Mouse (Mus musculus) forelimb bud, embryonic 11.5 days (tissue): ENCODE data around the gene Fbxw9.
A peak's percentile ranks its signal among the peaks of the same experiment; 100 is the strongest.

Experiments
- DNase-seq: peaks from one replicate; pipeline ENCODE4 v3.0.0-alpha.2; 2012; ENCODE audit warnings: low read depth, low spot score

Fbxw9 gene

GRCm38 (mm10) chr8:85059879-85060616 is at the start of gene Fbxw9:
Fbxw9 (plus strand) TSS chr8:85060055.
- DNase-seq = peak; percentile 94

GRCm38 (mm10) chr8:85011242-85011641 is 48.6 kb upstream of the Fbxw9 start:
- DNase-seq = no peak

GRCm38 (mm10) chr8:85013230-85013840 is 46.5 kb upstream of the Fbxw9 start:
- peak; percentile 73 for DNase-seq

DNA sequence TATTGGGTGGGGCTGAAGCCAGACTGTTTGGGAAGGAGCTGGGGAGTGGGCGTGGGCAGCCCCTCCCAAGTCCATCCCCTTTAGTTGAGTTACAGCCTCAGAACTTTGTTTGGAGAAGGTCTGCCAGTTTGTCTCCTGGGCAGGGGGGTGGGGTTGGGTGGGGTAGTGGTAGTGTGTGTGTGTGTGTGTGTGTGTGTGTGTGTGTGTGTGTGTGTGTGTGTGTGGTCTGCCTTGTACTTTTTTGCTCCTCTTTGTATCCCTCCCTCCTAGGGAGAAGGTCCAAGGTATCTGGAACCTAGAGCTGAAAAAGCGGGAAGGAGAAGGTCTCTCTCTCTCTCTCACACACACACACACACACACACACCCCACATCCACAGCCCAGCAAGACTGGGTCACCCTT is 45.4 kb upstream of the Fbxw9 start, which contains the start of gene Best2:
Gene Best2 (minus strand): TSS at position 101 of the 400 bp plus-strand sequence.
- DNase-seq = no peak

DNA sequence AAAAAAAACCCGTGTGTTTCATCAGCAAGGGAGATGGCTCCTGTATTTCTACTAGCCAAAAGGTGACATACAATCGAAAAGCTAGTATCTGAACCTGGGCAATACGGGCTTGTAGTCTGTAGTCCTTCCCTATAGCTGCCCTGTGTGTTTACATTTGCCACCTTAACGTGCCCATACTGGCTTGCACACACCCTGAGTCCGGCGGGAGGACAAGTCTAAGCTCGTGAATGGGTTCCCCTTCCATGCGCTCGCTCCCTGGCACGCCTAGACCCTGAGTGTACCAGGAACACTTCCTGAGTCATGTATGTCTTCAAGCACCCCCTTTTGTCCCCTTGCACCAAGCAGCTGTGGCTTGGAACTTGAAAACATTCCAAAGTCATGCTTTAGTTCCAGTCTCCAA is 43.1 kb upstream of the Fbxw9 start:
- DNase-seq = no peak

DNA sequence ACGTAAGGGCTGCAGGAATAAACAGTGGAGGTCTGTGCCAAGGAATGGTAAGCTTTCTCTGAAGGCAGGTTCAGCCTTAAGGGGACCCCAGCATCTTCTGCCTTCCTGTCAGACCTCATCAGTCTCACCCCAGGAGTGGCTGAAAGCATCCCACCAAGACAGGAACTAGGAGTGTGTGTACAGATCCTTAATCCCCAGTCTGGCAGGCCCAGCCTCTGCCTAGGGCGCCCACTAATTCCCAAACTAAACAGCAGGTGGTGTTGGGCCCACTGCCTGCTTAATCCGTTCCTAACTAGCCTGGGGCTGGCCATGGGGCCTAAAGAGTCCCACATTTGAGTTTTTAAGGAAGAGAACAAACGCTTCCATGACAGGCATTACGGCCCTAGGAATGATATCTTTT is 42.6 kb upstream of the Fbxw9 start:
- no peak for DNase-seq

DNA sequence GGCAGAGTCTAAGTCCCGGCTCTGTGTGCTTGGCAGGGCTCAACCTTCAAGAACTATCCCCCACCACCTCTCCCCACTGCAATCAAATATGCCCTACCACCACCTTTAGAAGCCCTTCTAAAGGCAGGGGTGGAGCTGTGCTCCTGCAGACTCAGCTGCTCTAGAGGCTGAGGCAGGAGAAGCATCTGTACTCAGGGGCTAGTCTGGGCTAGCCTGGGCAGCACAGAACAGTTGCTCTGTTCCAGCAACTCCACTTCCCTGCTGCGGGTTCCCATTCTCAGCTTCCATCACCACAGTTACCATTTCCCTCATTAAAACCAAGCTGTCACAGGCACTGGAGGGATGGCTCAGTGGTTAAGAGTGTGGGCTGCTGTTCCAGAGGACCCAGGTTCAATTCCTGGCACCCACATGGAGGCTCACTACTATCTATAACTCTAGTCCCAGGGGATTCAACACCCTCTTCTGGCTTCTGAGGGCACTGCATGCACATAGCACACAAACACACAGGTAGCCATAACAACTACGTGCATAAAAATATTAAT is 38.3 kb upstream of the Fbxw9 start:
- DNase-seq = no peak

DNA sequence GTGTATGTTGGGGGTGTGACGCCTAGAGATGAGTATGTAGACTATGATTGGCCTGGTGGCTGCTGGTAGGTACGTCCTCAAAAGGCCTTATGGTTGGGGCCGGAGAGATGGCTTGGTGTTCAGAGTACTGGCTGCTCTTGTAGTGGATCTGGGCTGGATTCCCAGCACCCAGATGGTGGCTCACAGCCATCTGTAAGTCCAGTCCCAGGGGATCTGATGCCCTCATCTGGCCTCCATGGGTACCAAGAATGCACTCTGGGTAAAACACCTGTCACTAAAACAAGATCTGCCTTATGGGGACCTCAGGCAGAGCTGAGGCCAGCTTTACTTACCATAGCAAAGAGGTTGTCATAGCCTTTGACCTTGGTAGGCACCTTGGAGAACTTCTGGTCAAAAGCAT is 36.0 kb upstream of the Fbxw9 start:
- DNase-seq = no peak

- peak; percentile 96 for DNase-seq
These were observed 34.5 kb upstream of the Fbxw9 start, which contains the start of gene Asna1 for GRCm38 (mm10) chr8:85025098-85025932. Asna1 (minus strand) TSS chr8:85025281.

DNA sequence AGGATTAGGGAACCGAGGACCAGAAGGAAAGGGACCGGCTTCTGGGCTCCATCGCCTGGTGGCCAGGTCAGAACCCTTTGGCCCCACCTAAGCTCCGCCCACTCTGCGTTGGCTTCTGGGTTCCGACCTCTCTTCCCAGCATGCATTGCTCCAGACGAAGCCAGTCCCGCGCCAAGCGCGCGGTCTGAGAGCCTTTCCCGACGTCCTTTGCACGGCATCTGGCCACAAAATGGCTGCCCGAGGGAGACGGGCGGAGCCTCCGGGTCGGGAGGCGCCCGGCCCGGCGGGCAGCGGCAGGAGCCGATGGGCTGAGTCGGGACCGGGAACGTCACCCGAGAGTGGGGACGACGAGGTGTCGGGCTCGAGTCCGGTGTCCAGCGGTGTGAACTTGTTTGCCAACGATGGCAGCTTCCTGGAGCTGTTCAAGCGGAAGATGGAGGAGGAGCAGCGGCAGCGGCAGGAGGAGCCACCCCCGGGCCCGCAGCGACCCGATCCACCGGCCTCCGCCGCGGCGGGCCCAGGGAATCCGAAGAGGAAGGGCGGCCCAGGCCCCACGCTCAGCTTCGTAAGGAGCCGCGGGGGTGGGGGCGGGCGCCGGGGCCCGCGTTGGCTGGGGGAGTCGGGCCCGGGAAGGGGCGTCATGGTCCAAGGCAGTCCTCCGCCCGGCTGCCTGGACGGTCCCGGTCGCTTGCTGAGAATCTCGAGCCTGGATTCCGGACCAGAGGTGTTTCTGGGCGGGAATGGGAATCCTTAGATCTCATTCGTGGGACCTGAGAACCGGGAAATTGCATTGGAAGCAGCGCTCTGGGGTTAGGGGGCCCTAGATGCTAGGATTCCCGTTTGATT is 33.0 kb upstream of the Fbxw9 start, which contains the start of gene Trir:
Gene Trir (plus strand): TSS at position 154 of the 846 bp plus-strand sequence.
- DNase-seq = peak; percentile 97

- DNase-seq = peak; percentile 20
These were observed 32.4 kb upstream of the Fbxw9 start for GRCm38 (mm10) chr8:85027516-85027855.

DNA sequence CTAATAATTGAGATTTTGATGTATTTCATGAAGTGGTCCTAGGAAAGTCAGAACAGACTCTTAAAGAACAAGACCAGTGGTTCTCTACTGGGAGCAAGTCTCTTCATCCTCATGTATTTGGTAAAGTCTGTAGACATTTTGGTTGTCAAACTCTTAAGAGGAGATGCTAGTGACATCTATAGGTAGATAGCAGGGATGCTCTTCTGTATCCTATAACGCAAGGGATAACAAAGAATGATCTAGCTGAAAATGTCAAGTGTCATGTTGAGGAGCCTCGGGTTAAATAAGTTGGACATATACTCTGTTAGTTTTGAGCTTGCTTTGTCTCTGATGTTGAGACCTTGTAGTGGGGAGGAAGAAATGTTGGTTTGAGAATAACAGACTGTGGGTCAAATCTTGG is 31.9 kb upstream of the Fbxw9 start:
- DNase-seq = no peak

GRCm38 (mm10) chr8:85029271-85029670 is 30.6 kb upstream of the Fbxw9 start:
- no peak for DNase-seq

- DNase-seq = no peak
These were observed 27.1 kb upstream of the Fbxw9 start for GRCm38 (mm10) chr8:85032622-85033311.

DNA sequence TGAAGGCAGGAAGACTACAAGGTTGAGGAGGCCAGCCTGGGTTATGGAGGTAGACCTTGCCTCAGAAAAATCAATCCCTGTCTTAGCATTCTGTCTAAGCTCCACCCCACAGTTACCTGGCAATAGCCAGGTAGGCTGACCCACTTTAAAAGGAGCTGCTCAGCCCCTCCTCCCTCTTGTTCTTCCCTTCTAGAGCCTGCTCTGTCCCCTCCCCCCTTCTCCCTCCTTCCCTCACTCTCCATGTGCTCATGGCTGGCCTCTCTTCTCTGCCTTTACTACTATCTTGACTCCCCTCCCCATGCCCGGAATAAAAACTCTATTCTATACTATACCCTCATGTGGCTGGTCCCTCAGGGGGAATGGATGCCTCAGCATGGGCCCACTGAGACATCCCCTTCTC is 26.0 kb upstream of the Fbxw9 start:
- DNase-seq = no peak

DNA sequence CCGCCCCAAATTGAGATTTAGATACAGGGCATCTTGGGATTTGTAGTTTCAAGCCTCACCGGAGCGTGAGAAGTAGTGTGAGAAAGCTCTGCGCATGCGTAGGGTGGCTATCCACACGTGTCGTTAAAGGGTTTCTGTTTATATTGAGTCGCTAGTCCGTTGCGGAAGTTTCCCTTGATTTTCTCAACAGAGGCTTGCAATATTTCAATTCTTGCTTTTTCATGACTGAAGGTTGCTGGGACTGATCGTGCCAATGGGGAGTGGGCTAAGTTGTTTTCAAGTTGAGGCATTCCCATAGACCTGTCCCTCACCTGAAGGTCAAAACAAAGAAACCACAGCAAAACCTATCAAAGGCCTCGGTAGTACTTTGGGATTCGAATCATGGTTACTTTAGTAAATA is 25.1 kb upstream of the Fbxw9 start:
- DNase-seq = peak; percentile 84

- peak; percentile 26 for DNase-seq
These were observed 24.6 kb upstream of the Fbxw9 start for GRCm38 (mm10) chr8:85035165-85035727.

- no peak for DNase-seq
These were observed 24.0 kb upstream of the Fbxw9 start for GRCm38 (mm10) chr8:85035728-85036310.

GRCm38 (mm10) chr8:85036381-85036717 is 23.5 kb upstream of the Fbxw9 start:
- DNase-seq = no peak
